Mouse (Mus musculus) heart, embryonic 16.5 days (tissue): ENCODE results near the gene Itpr1. TPM values are rescaled to one million over a fixed set of nuclear protein-coding genes. Genes with fewer than 3 reads are reported as not detected.

Experiments used
- microRNA-seq: library from miRNA; unstranded; fragments of <30 nt; microRNA quantifications from one replicate; pipeline ENCODE4, GENCODE M21; 2017
- polyA plus RNA-seq: library from polyadenylated mRNA; unstranded; fragments of >200 nt; fragmentation: Nextera tagmentation; extraction: Ambion mirVana; gene quantifications from 2 replicates; pipeline ENCODE4 v1.2.1, GENCODE M21; 2015

The Itpr1 gene
- polyA plus RNA-seq, 1 experiment from 2014 or later, result 10.8 TPM

Small RNA genes within 50 kb of the gene (microRNA-seq; reads per million reads assigned to microRNA genes)
- gene Mir7661, result not detected

Other genes with a start within 250 kb of the Itpr1 start
- gene Setmar, start 148.1 kb upstream of the Itpr1 start, polyA plus RNA-seq, result 5.5 and 5.6 TPM in 2 replicates
- gene Sumf1, start 27.5 kb upstream of the Itpr1 start, polyA plus RNA-seq, result 19.3 and 20.2 TPM in 2 replicates